Comparison of ENCODE assay signal across 9 mouse cellular contexts in genomic region chr10:12996736-12997477, GRCm38 (mm10). TPM values are rescaled to one million over a fixed set of nuclear protein-coding genes. Genes with fewer than 3 reads are reported as not detected.
DNase-seq lines count a peak whose midpoint lies in the region; ATAC-seq and TF ChIP-seq lines count a peak whose summit lies in the region.
"Had no signal": no experiment of that assay in that cellular context is flagged by ENCODE, and none has a peak within 500 bp of the region (broad histone marks: within the 10 kb centered on the region; RNA-seq: fewer than 3 reads in every experiment).

No protein-coding gene starts in this region.

- H3K27ac ChIP-seq in MEL (ENCODE audit: control insufficient read depth, low read depth, low read length): no peak overlapping the region
- no peak overlapping the region for H3K27ac ChIP-seq in hindbrain, embryonic 11.5 days (ENCODE audit: low read depth, low read length)
- H3K27ac ChIP-seq: macrophage had no signal

- H3K27me3 ChIP-seq in MEL (ENCODE audit: control insufficient read depth in 1 of 2, insufficient read depth in 2 of 2, low read length in 2 of 2): no peaks in the 10 kb centered on the region
- H3K27me3 ChIP-seq in hindbrain, embryonic 11.5 days (ENCODE audit: control insufficient read depth, insufficient read depth, low read length): no peaks in the 10 kb centered on the region

- WGBS in hindbrain, embryonic 11.5 days: 50% methylated on average over 17 of the region's 17 CpGs

- H3K4me1 ChIP-seq in MEL (ENCODE audit: control insufficient read depth in 1 of 2, insufficient read depth in 2 of 2, low read length in 2 of 2): no peaks in the 10 kb centered on the region
- no peaks in the 10 kb centered on the region for H3K4me1 ChIP-seq in hindbrain, embryonic 11.5 days (replicated peaks; ENCODE audit: control insufficient read depth, insufficient read depth, low read length)

- no peak for TF ChIP-seq POLR2A in MEL (IDR thresholded peaks at IDR 0.05; ENCODE audit: control insufficient read depth in 1 of 2, insufficient read depth in 1 of 2, low read depth in 1 of 2, low read length in 2 of 2, poor library complexity in 1 of 2)

- no peak for TF ChIP-seq EP300 in MEL (IDR thresholded peaks at IDR 0.05; ENCODE audit: low read depth in 1 of 2, low read length in 2 of 2)

- no peaks in the 10 kb centered on the region for H3K36me3 ChIP-seq in MEL (ENCODE audit: control insufficient read depth in 1 of 2, insufficient read depth in 2 of 2, low read length in 2 of 2)
- no peaks in the 10 kb centered on the region for H3K36me3 ChIP-seq in hindbrain, embryonic 11.5 days (ENCODE audit: control insufficient read depth, insufficient read depth, low read length)

- no peak overlapping the region for H3K4me2 ChIP-seq in hindbrain, embryonic 11.5 days (replicated peaks; ENCODE audit: low read depth, low read length)

- TF ChIP-seq CTCF in MEL (IDR thresholded peaks at IDR 0.05 in 2 of 3, conservative IDR thresholded peaks at IDR 0.05 in 1 of 3; ENCODE audit: control insufficient read depth in 1 of 3, insufficient read depth in 1 of 3, low read depth in 2 of 3, low read length in 3 of 3, poor library complexity in 1 of 3, severe bottlenecking in 1 of 3): peak in 2 of 3 experiments; percentile 20 to 47; a peak in 2 of 6 replicates

- TF ChIP-seq RAD21 in MEL (IDR thresholded peaks at IDR 0.05; ENCODE audit: low read depth, low read length): peak; percentile 50

- ATAC-seq in frontal cortex, adult (ENCODE audit: low TSS enrichment): peak; percentile 95
- peak; percentile 64 for ATAC-seq in hindbrain, embryonic 11.5 days (ENCODE audit: low FRiP score)

- no peak overlapping the region for H3K4me3 ChIP-seq in MEL (ENCODE audit: control insufficient read depth in 1 of 2, insufficient read depth in 1 of 2, low read depth in 2 of 2, low read length in 2 of 2)
- H3K4me3 ChIP-seq in hindbrain, embryonic 11.5 days (ENCODE audit: low read depth, low read length): no peak overlapping the region

- no peaks in the 10 kb centered on the region for H3K9me3 ChIP-seq in MEL (replicated peaks; ENCODE audit: insufficient read depth, low read length)
- no peaks in the 10 kb centered on the region for H3K9me3 ChIP-seq in hindbrain, embryonic 11.5 days (ENCODE audit: control insufficient read depth, low read length)

- H3K9ac ChIP-seq in MEL (ENCODE audit: control insufficient read depth, low read depth, low read length, poor library complexity, severe bottlenecking): no peak overlapping the region
- H3K9ac ChIP-seq in hindbrain, embryonic 11.5 days (ENCODE audit: low read depth, low read length): no peak overlapping the region

- DNase-seq in MEL (ENCODE audit: low read depth, low spot score): peak; percentile 84
- DNase-seq in cerebellum, adult 9-10 months: peak; percentile 84
- DNase-seq in hindbrain, embryonic 11.5 days (ENCODE audit: low spot score): peak; percentile 89
- DNase-seq in layer of hippocampus, adult 9-11 months: peak; percentile 68
- DNase-seq in lung, postnatal 10 days: peak; percentile 91
- peak; percentile 67 for DNase-seq in ovary, postnatal 36 days (ENCODE audit: low spot score)
- peak; percentile 88 for DNase-seq in thymus, postnatal 14 days

- no peaks in the 10 kb centered on the region for H3K79me2 ChIP-seq in MEL (ENCODE audit: control insufficient read depth, insufficient read depth, low read length, poor library complexity)

TF ChIP-seq in MEL, 35 proteins besides CTCF, POLR2A, EP300 and RAD21:
- TF ChIP-seq ZC3H11A (IDR thresholded peaks at IDR 0.05; ENCODE audit: low read depth, low read length): peak; percentile 67
- TF ChIP-seq HCFC1 (IDR thresholded peaks at IDR 0.05; ENCODE audit: low read depth, low read length): no peak
- no peak for TF ChIP-seq TAL1 (IDR thresholded peaks at IDR 0.05; ENCODE audit: low read length)
- TF ChIP-seq MYC (IDR thresholded peaks at IDR 0.05; ENCODE audit: low read depth, low read length): no peak
- no peak for TF ChIP-seq ELF1 (IDR thresholded peaks at IDR 0.05; ENCODE audit: low read depth, low read length)
- TF ChIP-seq MAZ (IDR thresholded peaks at IDR 0.05; ENCODE audit: low read depth, low read length): no peak
- TF ChIP-seq SMC3 (IDR thresholded peaks at IDR 0.05; ENCODE audit: low read depth, low read length): peak; percentile 53

RNA-seq across cellular contexts. Expression of gene Sf3b5, which starts 8.2 kb away (rescaled TPM):
- total RNA-seq in MEL (2012; rRNA removed): 16.6 and 17.5 TPM in 2 replicates
- 10 to 100 TPM in 1 of 2 experiments, not detected in 1; 57.4 TPM for polyA plus RNA-seq in MEL (2012; ENCODE audit: insufficient read depth in 1 of 2, insufficient read length in 2 of 2, low read depth in 1 of 2, low replicate concordance in 2 of 2, missing spikeins in 1 of 2)
- polyA plus RNA-seq in hindbrain, embryonic 11.5 days (2014; fragmentation: Nextera tagmentation; extraction: Ambion mirVana): 38.3 and 40.7 TPM in 2 replicates

RNA-seq across cellular contexts. Expression of gene Stx11, which starts 32.8 kb away (rescaled TPM):
- 1.9 and 3.2 TPM in 2 replicates for total RNA-seq in MEL (2012; rRNA removed)
- polyA plus RNA-seq in MEL (2012; ENCODE audit: insufficient read depth in 1 of 2, insufficient read length in 2 of 2, low read depth in 1 of 2, low replicate concordance in 2 of 2, missing spikeins in 1 of 2): 1 to 10 TPM in 1 of 2 experiments, not detected in 1; 2.9 TPM
- 1.4 and 2.7 TPM in 2 replicates for polyA plus RNA-seq in hindbrain, embryonic 11.5 days (2014; fragmentation: Nextera tagmentation; extraction: Ambion mirVana)
